Mouse (Mus musculus) central nervous system, embryonic 11.5 days (tissue): ENCODE data around the gene Mcrs1. TPM values are rescaled to one million over a fixed set of nuclear protein-coding genes. Genes with fewer than 3 reads are reported as not detected.

Source experiments
- polyA plus RNA-seq: library from polyadenylated mRNA; depleted of rRNA; stranded (reverse); fragments of >200 nt; gene quantifications from 2 replicates; pipeline ENCODE4 v1.2.3, GENCODE M21; 2012; rRNA removed

The Mcrs1 gene
- 99.3 and 108 TPM in 2 replicates for polyA plus RNA-seq

GRCm38 (mm10) chr15:99251626-99252380 lies at the start of gene Mcrs1:
TSS of gene Mcrs1 (minus strand) at chr15:99251961.

GRCm38 (mm10) chr15:99295484-99295981 lies 43.8 kb upstream of the Mcrs1 start, which contains the start of gene Fam186b:
TSS of gene Fam186b (minus strand) at chr15:99295888.

GRCm38 (mm10) chr15:99294813-99295374 lies 43.1 kb upstream of the Mcrs1 start, which contains the start of gene Prpf40b:
TSS of gene Prpf40b (plus strand) at chr15:99295087.

GRCm38 (mm10) chr15:99224208-99224911 lies 27.4 kb downstream of the Mcrs1 start, which contains the start of gene Kcnh3:
TSS of gene Kcnh3 (plus strand) at chr15:99224861.

Other genes starting within 250 kb of the Mcrs1 start
- gene Tuba1c, start 222.1 kb downstream of the Mcrs1 start, polyA plus RNA-seq, result 112 and 136 TPM in 2 replicates
- gene Prph, start 196.8 kb downstream of the Mcrs1 start, polyA plus RNA-seq, result 20.1 and 28.7 TPM in 2 replicates
- 40.3 and 43.9 TPM in 2 replicates for gene Troap, start 177.4 kb downstream of the Mcrs1 start, polyA plus RNA-seq
- 8.0 and 12.4 TPM in 2 replicates for gene C1ql4, start 164.1 kb downstream of the Mcrs1 start, polyA plus RNA-seq
- 2.5 and 3.1 TPM in 2 replicates for gene Dnajc22, start 158.8 kb downstream of the Mcrs1 start, polyA plus RNA-seq
- gene Spats2, start 126.0 kb downstream of the Mcrs1 start, polyA plus RNA-seq, result 58.7 and 72.5 TPM in 2 replicates
- gene Kcnh3, start 27.1 kb downstream of the Mcrs1 start, polyA plus RNA-seq, result 0.17 and 0.42 TPM in 2 replicates
- 131 and 172 TPM in 2 replicates for gene Prpf40b, start 43.1 kb upstream of the Mcrs1 start, polyA plus RNA-seq
- gene Fam186b, start 43.9 kb upstream of the Mcrs1 start, polyA plus RNA-seq, result 0.25 and 0.29 TPM in 2 replicates
- gene Fmnl3, start 118.5 kb upstream of the Mcrs1 start, polyA plus RNA-seq, result 32.4 and 37.7 TPM in 2 replicates
- gene Tmbim6, start 140.9 kb upstream of the Mcrs1 start, polyA plus RNA-seq, result 132 and 154 TPM in 2 replicates
- 18.4 and 28.9 TPM in 2 replicates for gene Nckap5l, start 205.8 kb upstream of the Mcrs1 start, polyA plus RNA-seq
- 12.3 and 14.4 TPM in 2 replicates for gene Bcdin3d, start 222.8 kb upstream of the Mcrs1 start, polyA plus RNA-seq